Mouse (Mus musculus): Measurements from ENCODE around the gene Clta. TPM values are rescaled to one million over a fixed set of nuclear protein-coding genes. Genes with fewer than 3 reads are reported as not detected.

Gene Clta
- polyA plus RNA-seq, 1 experiment from 2014 or later = 365 TPM

DNA sequence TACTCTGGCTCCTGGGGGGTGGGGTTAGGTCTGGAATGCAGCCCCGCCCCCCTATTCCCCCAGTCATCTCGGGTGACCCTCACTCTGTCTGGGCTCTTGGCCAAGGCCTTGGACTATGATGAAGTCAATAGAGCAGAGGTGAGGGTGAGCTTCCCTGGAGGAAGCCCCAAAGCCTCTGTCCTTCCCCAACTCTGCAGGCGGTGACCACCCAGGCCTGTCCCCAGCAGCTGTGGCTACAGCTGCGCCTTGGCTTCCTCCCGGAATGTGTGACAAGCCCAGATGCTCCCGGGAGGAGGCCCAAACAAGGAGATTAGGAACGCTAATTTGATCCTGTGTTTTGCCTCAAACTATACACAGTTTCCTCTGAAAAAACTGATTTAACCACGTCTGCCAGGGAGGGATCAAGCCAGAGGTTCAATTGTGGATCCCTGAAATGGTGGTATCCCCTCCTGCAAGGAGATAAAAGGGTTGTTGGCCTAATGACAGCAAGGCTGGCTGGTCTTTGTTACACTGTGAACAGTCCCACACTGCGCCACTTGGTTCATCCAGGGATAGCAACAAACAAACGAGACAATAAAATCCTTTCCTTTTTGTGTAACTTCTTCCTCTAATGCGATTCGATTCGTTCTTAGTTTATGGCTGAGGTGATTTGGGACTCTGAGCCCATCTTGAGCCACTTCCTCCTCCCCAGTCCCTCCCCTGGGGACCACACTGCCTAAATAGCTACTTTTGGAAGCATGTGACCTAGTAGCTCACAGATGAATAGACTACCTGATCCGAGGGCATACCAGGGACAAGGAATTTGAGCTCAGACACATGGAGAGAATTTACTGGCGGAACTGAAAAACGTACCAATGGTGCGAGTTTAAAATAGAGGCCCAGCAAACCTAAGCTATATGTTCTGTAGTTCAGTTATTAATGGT lies 25.5 kb upstream of the Clta start:
- ATAC-seq (ENCODE audit: low FRiP score) = peak; percentile 36; the same call in 1 of the 2 replicates
- Histone ChIP-seq H3K4me2 (replicated peaks) (no peak overlapping the region), H3K36me3 (replicated peaks; ENCODE audit: control insufficient read depth, insufficient read depth) (peaks cover 4% of the 10 kb centered on the region; the same call in 1 of the 2 replicates), H3K27ac (peak overlapping the region; percentile 30; the same call in 1 of the 2 replicates), H3K4me3 (replicated peaks; ENCODE audit: low read length) (no peak overlapping the region), H3K9ac (no peak overlapping the region), H3K9me3 (ENCODE audit: control insufficient read depth, low read length) (no peaks in the 10 kb centered on the region), H3K4me1 (replicated peaks; ENCODE audit: control insufficient read depth, insufficient read depth, low read length) (peaks cover 4% of the 10 kb centered on the region), H3K27me3 (ENCODE audit: control insufficient read depth, insufficient read depth, low read length) (no peaks in the 10 kb centered on the region)
- WGBS = 22% methylated on average over 17 of the region's 17 CpGs
- peak; percentile 50 for DNase-seq (ENCODE audit: low spot score)

- Histone ChIP-seq H3K4me2 (replicated peaks) (no peak overlapping the region), H3K9ac (no peak overlapping the region), H3K9me3 (ENCODE audit: control insufficient read depth, low read length) (no peaks in the 10 kb centered on the region), H3K27me3 (ENCODE audit: control insufficient read depth, insufficient read depth, low read length) (no peaks in the 10 kb centered on the region), H3K36me3 (replicated peaks; ENCODE audit: control insufficient read depth, insufficient read depth) (peaks cover 4% of the 10 kb centered on the region; the same call in 1 of the 2 replicates), H3K27ac (no peak overlapping the region), H3K4me1 (replicated peaks; ENCODE audit: control insufficient read depth, insufficient read depth, low read length) (peaks cover 4% of the 10 kb centered on the region), H3K4me3 (replicated peaks; ENCODE audit: low read length) (no peak overlapping the region)
- 67% methylated on average over 3 of the region's 3 CpGs for WGBS
- no peak; the same call in 1 of the 2 replicates for ATAC-seq (ENCODE audit: low FRiP score)
- peak; percentile 77 for DNase-seq (ENCODE audit: low spot score)
Observed at GRCm38 (mm10) chr4:43979746-43980145, 24.5 kb upstream of the Clta start.

- DNase-seq (ENCODE audit: low spot score) (no peak), ATAC-seq (ENCODE audit: low FRiP score) (no peak)
- Histone ChIP-seq H3K27ac (no peak overlapping the region), H3K27me3 (ENCODE audit: control insufficient read depth, insufficient read depth, low read length) (no peaks in the 10 kb centered on the region), H3K36me3 (replicated peaks; ENCODE audit: control insufficient read depth, insufficient read depth) (0 out of 2 replicates have a peak, but pooled peaks cover 4% of the 10 kb centered on the region), H3K4me3 (replicated peaks; ENCODE audit: low read length) (no peak overlapping the region), H3K4me1 (replicated peaks; ENCODE audit: control insufficient read depth, insufficient read depth, low read length) (peaks cover 4% of the 10 kb centered on the region), H3K4me2 (replicated peaks) (no peak overlapping the region), H3K9ac (no peak overlapping the region), H3K9me3 (ENCODE audit: control insufficient read depth, low read length) (no peaks in the 10 kb centered on the region)
- 91% methylated on average over 4 of the region's 4 CpGs for WGBS
Observed at GRCm38 (mm10) chr4:43980236-43980635, 24.0 kb upstream of the Clta start.

DNA sequence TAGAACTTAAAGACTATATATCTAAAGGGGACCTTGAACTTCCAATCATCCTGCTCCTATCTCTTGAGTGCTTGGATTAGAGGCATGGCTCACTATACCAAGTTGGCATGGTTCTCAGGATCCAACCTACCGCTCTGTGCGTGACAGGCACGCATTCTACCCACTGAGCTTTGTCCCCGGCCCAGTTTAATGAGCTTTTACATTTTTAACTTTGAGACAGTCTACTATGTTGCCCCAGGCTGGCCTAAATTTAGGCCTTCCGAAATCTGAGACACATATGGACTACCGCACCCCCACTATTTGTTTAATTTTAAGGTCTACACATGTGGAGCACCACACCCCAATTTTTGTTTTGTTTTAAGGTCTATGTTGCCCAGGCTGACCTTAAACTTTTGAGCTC lies 23.4 kb upstream of the Clta start:
- no peak overlapping the region for H3K4me2 ChIP-seq (replicated peaks)
- no peak overlapping the region for H3K27ac ChIP-seq
- DNase-seq (ENCODE audit: low spot score) = no peak
- H3K27me3 ChIP-seq (ENCODE audit: control insufficient read depth, insufficient read depth, low read length) = no peaks in the 10 kb centered on the region
- 98% methylated on average over 6 of the region's 6 CpGs for WGBS
- H3K9ac ChIP-seq = no peak overlapping the region
- no peak overlapping the region for H3K4me3 ChIP-seq (replicated peaks; ENCODE audit: low read length)
- H3K4me1 ChIP-seq (replicated peaks; ENCODE audit: control insufficient read depth, insufficient read depth, low read length) = peaks cover 4% of the 10 kb centered on the region
- no peaks in the 10 kb centered on the region for H3K9me3 ChIP-seq (ENCODE audit: control insufficient read depth, low read length)
- H3K36me3 ChIP-seq (replicated peaks; ENCODE audit: control insufficient read depth, insufficient read depth) = 0 out of 2 replicates have a peak, but pooled peaks cover 4% of the 10 kb centered on the region
- ATAC-seq (ENCODE audit: low FRiP score) = no peak

GRCm38 (mm10) chr4:43981251-43981650 lies 23.0 kb upstream of the Clta start:
- no peak for ATAC-seq (ENCODE audit: low FRiP score)
- DNase-seq (ENCODE audit: low spot score) = no peak
- Histone ChIP-seq H3K27me3 (ENCODE audit: control insufficient read depth, insufficient read depth, low read length) (no peaks in the 10 kb centered on the region), H3K9ac (no peak overlapping the region), H3K27ac (no peak overlapping the region), H3K4me2 (replicated peaks) (no peak overlapping the region), H3K4me3 (replicated peaks; ENCODE audit: low read length) (no peak overlapping the region), H3K36me3 (replicated peaks; ENCODE audit: control insufficient read depth, insufficient read depth) (0 out of 2 replicates have a peak, but pooled peaks cover 4% of the 10 kb centered on the region), H3K9me3 (ENCODE audit: control insufficient read depth, low read length) (no peaks in the 10 kb centered on the region), H3K4me1 (replicated peaks; ENCODE audit: control insufficient read depth, insufficient read depth, low read length) (peaks cover 4% of the 10 kb centered on the region)
- WGBS = 92% methylated on average over 7 of the region's 7 CpGs

DNA sequence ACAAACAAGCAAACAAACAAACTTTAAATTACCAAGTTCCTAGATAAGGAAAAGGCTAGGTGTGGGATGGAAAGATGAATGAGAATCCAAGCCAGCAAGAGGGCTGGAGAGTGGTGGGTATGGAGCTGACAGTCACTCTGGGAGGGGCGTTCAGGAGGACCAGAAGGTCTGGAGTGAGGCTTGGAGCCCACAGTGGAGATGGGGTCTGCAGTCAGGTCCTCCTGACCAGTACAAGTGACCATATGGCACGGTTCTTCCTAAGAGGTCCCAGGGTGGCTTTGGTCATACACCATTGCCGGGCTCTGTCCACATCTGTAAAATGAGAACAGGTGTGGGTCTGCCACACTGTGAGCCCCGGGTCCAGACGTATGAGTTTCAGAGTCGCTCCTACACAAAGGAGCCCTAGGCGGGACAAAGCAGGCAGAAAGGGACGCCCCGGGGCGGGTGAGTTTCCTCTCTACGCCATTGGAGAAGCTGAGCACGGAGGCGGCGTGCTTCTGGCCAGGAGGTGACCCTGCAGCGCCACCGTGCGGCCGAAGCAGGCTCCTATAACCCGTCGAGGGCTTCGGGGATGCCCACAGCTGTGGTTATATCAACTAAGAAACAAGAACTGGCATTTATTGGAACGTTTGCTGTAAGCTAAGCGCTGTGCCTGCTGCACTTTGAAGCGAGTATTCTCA lies 22.1 kb upstream of the Clta start:
- H3K4me2 ChIP-seq (replicated peaks) = peak overlapping the region; percentile 70
- 0 out of 2 replicates have a peak, but pooled peaks cover 4% of the 10 kb centered on the region for H3K36me3 ChIP-seq (replicated peaks; ENCODE audit: control insufficient read depth, insufficient read depth)
- DNase-seq (ENCODE audit: low spot score) (peak; percentile 95), ATAC-seq (ENCODE audit: low FRiP score) (peak; percentile 92)
- peaks cover 4% of the 10 kb centered on the region for H3K4me1 ChIP-seq (replicated peaks; ENCODE audit: control insufficient read depth, insufficient read depth, low read length)
- H3K4me3 ChIP-seq (replicated peaks; ENCODE audit: low read length) = peak overlapping the region; percentile 25
- H3K27me3 ChIP-seq (ENCODE audit: control insufficient read depth, insufficient read depth, low read length) = no peaks in the 10 kb centered on the region
- H3K9ac ChIP-seq = peak overlapping the region; percentile 70
- no peak overlapping the region for H3K27ac ChIP-seq
- WGBS = 3% methylated on average over 24 of the region's 24 CpGs
- no peaks in the 10 kb centered on the region for H3K9me3 ChIP-seq (ENCODE audit: control insufficient read depth, low read length)

DNA sequence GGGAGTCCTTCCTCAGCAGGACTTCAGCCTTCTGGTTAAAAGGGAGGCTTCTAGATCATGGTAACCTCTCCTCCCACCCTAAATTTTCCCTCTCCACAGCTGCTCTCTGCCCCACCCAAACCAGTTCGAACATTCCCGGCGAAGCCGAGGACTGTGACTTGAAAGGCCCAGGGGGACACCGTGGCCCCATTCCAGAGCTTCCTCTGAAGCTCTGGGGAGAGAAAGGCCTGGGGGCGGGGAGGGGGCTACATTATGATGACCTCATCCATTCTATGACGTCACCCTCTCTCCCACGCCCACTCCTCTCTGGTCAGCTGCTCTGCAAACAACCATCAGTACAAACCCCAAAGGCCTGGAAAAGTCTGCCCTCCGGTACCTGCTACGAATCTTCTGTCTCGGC lies 21.1 kb upstream of the Clta start, which contains the start of gene Ccin:
TSS of gene Ccin (plus strand) at position 303 of the 400 bp plus-strand sequence.
- WGBS = 80% methylated on average over 11 of the region's 11 CpGs
- peak within 1 kb of the TSS; percentile 70 for H3K4me2 ChIP-seq (replicated peaks)

DNA sequence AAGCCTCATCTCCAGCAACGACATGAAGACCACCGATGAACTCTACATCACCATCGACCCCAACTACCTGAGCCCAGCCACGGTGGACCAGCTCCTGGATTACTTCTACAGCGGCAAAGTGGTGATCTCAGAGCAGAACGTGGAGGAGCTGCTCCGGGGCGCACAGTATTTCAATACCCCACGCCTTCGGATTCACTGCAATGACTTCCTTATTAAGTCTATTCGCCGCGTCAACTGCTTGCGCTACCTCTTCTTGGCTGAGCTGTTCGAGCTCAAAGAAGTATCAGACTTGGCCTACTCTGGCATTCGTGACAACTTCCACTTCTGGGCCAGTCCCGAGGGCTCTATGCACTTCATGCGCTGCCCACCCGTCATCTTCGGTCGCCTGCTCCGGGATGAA lies 20.5 kb upstream of the Clta start:
- H3K4me1 ChIP-seq (replicated peaks; ENCODE audit: control insufficient read depth, insufficient read depth, low read length) = peaks cover 4% of the 10 kb centered on the region
- no peak overlapping the region for H3K4me3 ChIP-seq (replicated peaks; ENCODE audit: low read length)
- H3K9me3 ChIP-seq (ENCODE audit: control insufficient read depth, low read length) = no peaks in the 10 kb centered on the region
- DNase-seq (ENCODE audit: low spot score) = no peak
- H3K4me2 ChIP-seq (replicated peaks) = no peak overlapping the region
- no peak for ATAC-seq (ENCODE audit: low FRiP score)
- no peaks in the 10 kb centered on the region for H3K27me3 ChIP-seq (ENCODE audit: control insufficient read depth, insufficient read depth, low read length)
- no peak overlapping the region for H3K9ac ChIP-seq
- 94% methylated on average over 22 of the region's 22 CpGs for WGBS
- H3K27ac ChIP-seq = no peak overlapping the region
- no peaks in the 10 kb centered on the region for H3K36me3 ChIP-seq (replicated peaks; ENCODE audit: control insufficient read depth, insufficient read depth)

More for the DNA sequence above, 21.1 kb upstream of the Clta start, which contains the start of gene Ccin:
- Histone ChIP-seq H3K27me3 (ENCODE audit: control insufficient read depth, insufficient read depth, low read length) (no peaks in the 10 kb centered on the region), H3K9ac (peak within 1 kb of the TSS; percentile 70), H3K9me3 (ENCODE audit: control insufficient read depth, low read length) (no peaks in the 10 kb centered on the region), H3K4me1 (replicated peaks; ENCODE audit: control insufficient read depth, insufficient read depth, low read length) (peaks cover 4% of the 10 kb centered on the region), H3K36me3 (replicated peaks; ENCODE audit: control insufficient read depth, insufficient read depth) (no peaks in the 10 kb centered on the region), H3K27ac (no peak within 1 kb of the TSS), H3K4me3 (replicated peaks; ENCODE audit: low read length) (peak within 1 kb of the TSS; percentile 25)
- ATAC-seq (ENCODE audit: low FRiP score) (no peak), DNase-seq (ENCODE audit: low spot score) (no peak)

- Histone ChIP-seq H3K4me3 (replicated peaks; ENCODE audit: low read length) (no peak overlapping the region), H3K36me3 (replicated peaks; ENCODE audit: control insufficient read depth, insufficient read depth) (no peaks in the 10 kb centered on the region), H3K4me1 (replicated peaks; ENCODE audit: control insufficient read depth, insufficient read depth, low read length) (peaks cover 4% of the 10 kb centered on the region), H3K4me2 (replicated peaks) (no peak overlapping the region), H3K9me3 (ENCODE audit: control insufficient read depth, low read length) (no peaks in the 10 kb centered on the region), H3K27me3 (ENCODE audit: control insufficient read depth, insufficient read depth, low read length) (no peaks in the 10 kb centered on the region), H3K9ac (no peak overlapping the region), H3K27ac (no peak overlapping the region)
- ATAC-seq (ENCODE audit: low FRiP score) (no peak), DNase-seq (ENCODE audit: low spot score) (no peak)
- 94% methylated on average over 19 of the region's 19 CpGs for WGBS
Observed at GRCm38 (mm10) chr4:43984326-43984725, 19.9 kb upstream of the Clta start.

Data from hindbrain, embryonic 14.5 days (tissue).